Mouse (Mus musculus) hindbrain, embryonic 13.5 days (tissue): ENCODE results near the gene Tbc1d16. TPM values are rescaled to one million over a fixed set of nuclear protein-coding genes. Genes with fewer than 3 reads are reported as not detected.

Experiments
- ATAC-seq: fragments of 200-750 bp; cut with Nextera tagmentation; 2 replicates; pipeline ENCODE4 v1.8.0; 2017; ENCODE audit warnings: moderate TSS enrichment; ENCODE audit not compliant: low FRiP score
- H3K27ac ChIP-seq: fragments of 300-500 bp; sonication (generic); 2 replicates; pipeline ENCODE4 v1.5.1; 2015; ENCODE audit warnings: inconsistent platforms, mild to moderate bottlenecking, moderate library complexity
- H3K27me3 ChIP-seq: fragments of 300-500 bp; sonication (generic); 2 replicates; pipeline ENCODE4 v1.6.1; 2015; ENCODE audit warnings: mild to moderate bottlenecking, inconsistent platforms
- H3K36me3 ChIP-seq: fragments of 300-500 bp; sonication (generic); 2 replicates; pipeline ENCODE4 v1.6.1; 2015; ENCODE audit warnings: mild to moderate bottlenecking, inconsistent platforms
- H3K4me1 ChIP-seq: fragments of 300-500 bp; sonication (generic); replicated peaks from 2 replicates; pipeline ENCODE4 v1.6.1; 2015; ENCODE audit warnings: inconsistent platforms
- H3K4me2 ChIP-seq: fragments of 300-500 bp; sonication (generic); 2 replicates; pipeline ENCODE4 v1.6.1; 2015; ENCODE audit warnings: inconsistent platforms, mild to moderate bottlenecking, moderate library complexity
- H3K4me3 ChIP-seq: fragments of 300-500 bp; sonication (generic); 2 replicates; pipeline ENCODE4 v1.5.1; 2015; ENCODE audit warnings: mild to moderate bottlenecking, inconsistent platforms
- H3K9ac ChIP-seq: fragments of 300-500 bp; sonication (generic); 2 replicates; pipeline ENCODE4 v1.6.1; 2015; ENCODE audit warnings: mild to moderate bottlenecking, inconsistent platforms
- H3K9me3 ChIP-seq: fragments of 300-500 bp; sonication (generic); 2 replicates; pipeline ENCODE4 v1.6.1; 2016; ENCODE audit warnings: inconsistent platforms
- WGBS: fragments of 180-500 bp; shearing (Covaris S2); methylation state at CpG from one replicate; pipeline ENCODE4 v1.1.7; 2015; 5-methylcytosine and 5-hydroxymethylcytosine counted together
- polyA plus RNA-seq: library from polyadenylated mRNA; unstranded; fragments of >200 nt; fragmentation: Nextera tagmentation; extraction: Ambion mirVana; gene quantifications from 2 replicates; pipeline ENCODE4 v1.2.1, GENCODE M21; 2015

Tbc1d16 gene
- polyA plus RNA-seq, 1 experiment from 2014 or later = 57.4 TPM

DNA sequence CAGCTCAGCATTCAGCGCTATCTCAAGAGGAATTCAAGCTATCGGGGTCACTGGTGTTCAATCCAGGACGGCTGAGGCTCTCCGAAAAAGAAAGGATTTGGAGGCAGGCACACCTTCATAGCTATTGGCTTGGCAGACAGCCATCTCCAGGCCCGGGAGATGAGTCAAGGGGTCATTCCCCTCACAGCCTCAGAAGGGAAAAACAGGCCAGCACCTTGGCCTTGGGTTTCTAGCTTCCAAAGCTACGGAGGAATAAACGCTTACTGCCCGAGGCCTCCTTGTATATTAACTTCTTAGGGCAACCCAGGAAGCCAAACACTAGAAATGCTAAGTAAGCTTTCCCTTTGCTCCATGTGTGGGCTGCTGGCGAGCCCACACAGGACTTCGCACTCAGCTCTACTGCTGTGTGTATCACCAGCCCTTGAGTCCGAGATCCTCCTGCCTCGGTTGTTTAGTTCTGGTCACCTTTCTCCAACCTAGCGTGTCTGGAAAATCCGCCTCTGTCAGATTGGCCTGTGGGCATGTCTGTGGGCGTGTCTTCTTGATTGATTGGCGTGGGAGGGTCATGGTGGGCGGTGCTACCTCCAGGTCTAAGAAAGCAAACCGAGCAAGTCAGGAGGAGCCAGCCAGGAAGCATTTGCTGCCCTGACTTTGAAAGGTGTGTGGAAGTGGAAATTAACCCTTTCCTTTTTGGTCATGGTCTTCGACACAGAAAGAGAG lies 15.0 kb downstream of the Tbc1d16 start:
- H3K9ac ChIP-seq = no peak overlapping the region
- 0 out of 2 replicates have a peak overlapping the region, but pooled peaks have one; percentile 40 for H3K27ac ChIP-seq
- H3K36me3 ChIP-seq = peaks cover 19% of the 10 kb centered on the region
- no peak overlapping the region for H3K4me3 ChIP-seq
- WGBS = 56% methylated on average over 19 of the region's 19 CpGs
- H3K9me3 ChIP-seq = no peaks in the 10 kb centered on the region
- H3K4me1 ChIP-seq = peaks cover 81% of the 10 kb centered on the region
- H3K4me2 ChIP-seq = no peak overlapping the region
- ATAC-seq = no peak
- H3K27me3 ChIP-seq = no peaks in the 10 kb centered on the region

DNA sequence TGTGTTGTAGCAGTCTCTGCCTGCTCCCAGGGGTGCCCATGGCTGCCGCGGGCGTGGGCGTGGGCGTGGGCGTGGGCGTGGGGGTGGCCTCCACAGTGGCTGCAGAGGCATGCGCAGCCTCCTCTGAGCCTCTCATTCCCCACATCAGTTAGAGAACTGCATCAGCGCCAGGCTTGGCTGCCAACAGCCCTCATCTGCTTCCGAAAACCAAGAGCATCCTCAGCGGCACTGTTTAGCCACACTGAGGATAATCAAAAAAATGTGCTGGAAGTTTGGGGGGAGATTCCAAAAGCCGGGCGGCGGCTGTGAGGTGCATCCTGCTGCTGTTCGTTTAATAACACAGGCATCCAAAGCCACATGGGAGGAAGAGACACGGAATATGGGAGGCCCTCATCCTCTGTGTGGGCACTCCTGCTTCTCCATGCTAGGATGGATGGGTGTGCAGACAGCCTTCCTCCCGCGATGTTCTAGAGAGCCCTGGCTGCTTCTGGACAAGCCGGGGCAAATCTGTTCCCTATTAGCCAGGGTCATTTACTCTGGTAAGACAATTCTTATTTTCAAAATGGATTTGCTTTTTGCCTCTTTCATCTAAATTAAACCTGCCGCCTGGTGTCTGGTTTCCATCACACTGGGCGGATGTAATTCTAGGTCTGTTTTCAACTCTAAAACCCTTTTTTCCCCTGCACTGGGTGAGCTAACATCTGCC lies 16.5 kb downstream of the Tbc1d16 start:
- H3K27ac ChIP-seq = no peak overlapping the region
- H3K9ac ChIP-seq = no peak overlapping the region
- no peak for ATAC-seq
- H3K4me2 ChIP-seq = no peak overlapping the region
- no peaks in the 10 kb centered on the region for H3K9me3 ChIP-seq
- 84% methylated on average over 21 of the region's 21 CpGs for WGBS
- no peaks in the 10 kb centered on the region for H3K27me3 ChIP-seq
- peaks cover 35% of the 10 kb centered on the region for H3K36me3 ChIP-seq
- peaks cover 75% of the 10 kb centered on the region for H3K4me1 ChIP-seq
- no peak overlapping the region for H3K4me3 ChIP-seq

DNA sequence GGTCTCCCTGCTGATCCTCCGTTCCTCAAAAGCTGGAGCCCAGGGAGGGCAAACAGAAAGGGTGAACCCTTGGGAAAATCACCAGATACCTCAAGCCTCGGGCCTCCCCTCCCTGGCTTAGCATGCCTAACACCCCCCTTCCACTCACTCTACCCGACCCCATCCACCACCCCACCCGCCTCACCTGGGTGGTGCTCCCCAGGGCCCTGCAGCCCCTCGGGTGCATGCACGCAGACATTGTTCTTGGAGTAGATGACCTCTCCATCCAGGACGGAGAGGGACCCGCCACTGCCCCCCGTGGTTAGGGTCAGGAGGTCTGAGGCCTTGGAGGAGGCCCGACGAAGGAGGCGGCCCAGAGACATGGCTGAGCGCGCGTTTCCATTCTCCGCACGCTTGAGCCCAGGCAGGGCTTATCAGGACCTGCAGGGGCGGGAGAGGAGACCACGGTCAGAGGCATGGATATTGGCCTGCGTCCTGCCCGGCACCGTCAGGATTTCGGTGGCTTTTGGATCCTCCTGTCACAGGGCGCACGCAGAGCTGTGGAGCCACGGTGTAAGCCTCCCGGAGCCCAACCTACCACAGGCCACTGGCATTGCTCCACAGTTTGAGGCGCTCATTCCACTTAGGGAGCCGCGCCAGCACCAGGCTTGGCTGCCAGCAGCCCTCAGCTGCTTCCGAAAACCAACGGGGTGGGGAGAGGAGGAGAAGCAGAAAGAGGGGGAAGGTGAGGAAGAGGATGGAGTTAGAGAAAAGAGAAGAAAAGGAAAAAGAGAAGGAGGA lies 17.8 kb downstream of the Tbc1d16 start:
- no peak for ATAC-seq
- WGBS = 63% methylated on average over 32 of the region's 32 CpGs
- H3K27ac ChIP-seq = peak overlapping the region; percentile 65; the same call in 1 of the 2 replicates
- peaks cover 41% of the 10 kb centered on the region for H3K36me3 ChIP-seq
- H3K4me3 ChIP-seq = no peak overlapping the region
- H3K9ac ChIP-seq = no peak overlapping the region
- no peak overlapping the region for H3K4me2 ChIP-seq
- peaks cover 63% of the 10 kb centered on the region for H3K4me1 ChIP-seq
- H3K9me3 ChIP-seq = no peaks in the 10 kb centered on the region
- H3K27me3 ChIP-seq = no peaks in the 10 kb centered on the region

DNA sequence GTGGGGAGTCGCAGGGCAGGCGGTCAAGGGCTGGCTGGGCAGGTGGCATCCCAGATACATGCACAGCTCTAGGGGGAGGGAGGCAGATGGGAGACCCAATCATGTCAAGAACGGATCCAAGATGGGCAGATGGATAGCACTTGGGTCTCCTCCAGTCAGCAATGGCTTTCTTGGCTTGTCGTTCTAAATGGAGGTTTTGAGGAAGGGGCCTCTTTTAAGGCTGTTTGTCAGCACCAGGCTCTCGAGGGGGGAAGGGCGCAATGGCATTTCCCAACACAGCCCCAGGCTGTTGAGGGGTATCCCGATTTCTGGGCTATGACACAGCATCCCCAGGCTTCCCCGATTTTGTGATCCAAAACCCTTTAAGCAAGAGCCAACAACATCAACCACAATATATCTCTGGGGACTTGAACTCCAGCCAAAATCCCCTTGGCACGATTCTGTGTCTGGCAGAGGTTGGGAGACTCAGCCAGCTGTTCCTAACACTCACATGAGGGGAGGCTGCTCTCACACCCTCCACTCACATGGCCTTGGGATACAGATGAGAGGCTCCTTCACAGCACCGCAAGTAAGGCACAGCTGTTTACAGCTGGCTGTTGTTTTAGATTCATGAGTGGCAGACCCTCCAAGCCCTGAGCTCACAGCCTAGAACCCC lies 18.8 kb downstream of the Tbc1d16 start:
- no peaks in the 10 kb centered on the region for H3K27me3 ChIP-seq
- 73% methylated on average over 10 of the region's 10 CpGs for WGBS
- H3K4me3 ChIP-seq = no peak overlapping the region
- no peak overlapping the region for H3K9ac ChIP-seq
- ATAC-seq = no peak
- H3K9me3 ChIP-seq = no peaks in the 10 kb centered on the region
- H3K4me2 ChIP-seq = no peak overlapping the region
- H3K36me3 ChIP-seq = peaks cover 47% of the 10 kb centered on the region
- peak overlapping the region; percentile 65 for H3K27ac ChIP-seq
- peaks cover 53% of the 10 kb centered on the region for H3K4me1 ChIP-seq

DNA sequence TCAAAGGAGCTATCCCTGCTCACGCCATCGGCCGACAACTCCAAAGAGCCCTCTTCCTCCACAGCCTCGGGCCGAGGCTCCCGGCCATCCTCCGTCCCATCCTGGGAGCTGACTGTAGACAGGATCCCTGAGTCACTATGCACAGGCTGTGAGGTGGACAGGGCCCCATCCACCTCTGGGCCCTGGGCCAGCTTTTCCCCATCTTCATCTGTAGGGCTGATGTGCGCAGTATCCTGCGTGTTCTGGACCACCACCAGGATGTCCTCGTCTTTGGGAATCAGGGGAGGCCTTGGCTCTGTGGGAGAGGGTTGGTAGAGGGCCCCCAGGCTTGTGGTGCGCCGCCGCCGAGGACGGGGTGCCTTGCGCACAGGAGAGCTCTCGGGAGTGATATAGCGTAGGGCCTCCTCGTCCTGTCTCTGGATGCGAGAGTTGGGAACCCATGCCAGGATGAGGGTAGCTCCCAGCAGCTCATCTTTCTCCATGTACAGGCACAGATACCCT lies 19.4 kb downstream of the Tbc1d16 start:
- 95% methylated on average over 20 of the region's 20 CpGs for WGBS
- Histone ChIP-seq H3K36me3 (peaks cover 50% of the 10 kb centered on the region), H3K27me3 (no peaks in the 10 kb centered on the region), H3K9ac (no peak overlapping the region), H3K4me3 (no peak overlapping the region), H3K9me3 (no peaks in the 10 kb centered on the region), H3K27ac (peak overlapping the region; percentile 65), H3K4me2 (no peak overlapping the region), H3K4me1 (peaks cover 47% of the 10 kb centered on the region)
- ATAC-seq = no peak

DNA sequence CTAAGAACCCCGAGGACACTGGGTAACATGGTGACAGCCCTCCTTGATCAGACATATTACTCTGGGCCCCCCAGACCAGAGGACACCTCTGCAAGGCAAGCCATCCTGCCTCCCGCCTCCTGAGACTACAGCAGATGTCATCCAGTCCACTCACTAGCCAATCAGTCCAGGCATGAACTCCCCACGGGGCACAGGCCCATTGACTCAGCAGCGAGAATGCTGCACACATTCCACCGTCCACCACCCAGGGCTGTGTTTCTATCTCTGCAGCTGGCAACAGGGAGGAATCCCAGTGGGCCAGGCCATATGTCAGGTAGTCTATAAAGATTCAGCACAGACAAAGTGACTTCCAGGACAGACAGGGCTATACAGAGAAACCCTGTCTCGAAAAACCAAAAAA lies 20.3 kb downstream of the Tbc1d16 start:
- 56% methylated on average over 6 of the region's 6 CpGs for WGBS
- no peak for ATAC-seq
- Histone ChIP-seq H3K9me3 (no peaks in the 10 kb centered on the region), H3K36me3 (peaks cover 52% of the 10 kb centered on the region), H3K27ac (peak overlapping the region; percentile 55), H3K4me1 (peaks cover 37% of the 10 kb centered on the region), H3K4me3 (no peak overlapping the region), H3K4me2 (no peak overlapping the region), H3K27me3 (no peaks in the 10 kb centered on the region), H3K9ac (no peak overlapping the region)

DNA sequence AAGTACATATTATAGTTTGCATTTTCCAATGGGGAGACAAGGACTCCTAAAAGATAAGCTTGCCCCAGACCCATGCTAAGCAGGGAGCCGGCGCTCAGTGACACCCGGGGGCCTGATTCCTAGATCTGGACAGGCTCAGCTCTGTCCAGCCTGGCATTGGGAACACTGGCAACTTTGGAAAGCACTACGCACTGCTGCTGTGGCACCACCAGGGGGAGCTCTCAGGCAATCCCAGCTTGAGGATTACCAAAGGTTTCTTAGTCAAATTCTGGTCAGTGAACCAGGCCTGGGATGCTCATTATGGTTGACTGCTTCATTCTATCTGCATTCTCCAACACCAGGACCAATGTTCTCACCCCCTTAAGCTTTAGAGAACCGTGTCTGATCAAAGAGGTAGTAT lies 21.7 kb downstream of the Tbc1d16 start:
- 31% methylated on average over 5 of the region's 5 CpGs for WGBS
- no peak for ATAC-seq
- no peak overlapping the region for H3K4me2 ChIP-seq

DNA sequence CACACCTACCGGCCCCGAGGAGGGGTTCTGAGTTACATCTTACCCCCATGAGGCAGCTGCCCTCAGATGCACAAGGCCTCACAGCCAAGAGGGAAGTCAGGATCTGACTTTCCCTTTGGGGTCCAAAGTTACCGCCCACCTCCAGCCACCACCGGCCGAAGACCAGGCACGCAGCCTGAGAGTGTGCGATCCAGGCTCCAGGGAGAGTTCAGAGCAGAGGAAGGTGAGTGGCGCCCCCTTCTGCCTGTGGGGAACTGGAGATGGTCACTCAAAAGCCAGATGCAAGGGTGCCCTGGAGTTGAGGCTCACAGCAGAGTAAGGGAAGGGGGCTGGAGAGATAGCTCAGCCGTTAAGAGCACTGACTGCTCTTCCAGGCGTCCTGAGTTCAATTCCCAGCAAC lies 22.6 kb downstream of the Tbc1d16 start:
- WGBS = 86% methylated on average over 10 of the region's 10 CpGs
- no peaks in the 10 kb centered on the region for H3K27me3 ChIP-seq
- no peak for ATAC-seq
- no peak overlapping the region for H3K27ac ChIP-seq
- no peaks in the 10 kb centered on the region for H3K9me3 ChIP-seq
- H3K4me3 ChIP-seq = no peak overlapping the region
- peaks cover 56% of the 10 kb centered on the region for H3K36me3 ChIP-seq
- H3K4me2 ChIP-seq = no peak overlapping the region
- H3K4me1 ChIP-seq = peaks cover 35% of the 10 kb centered on the region
- H3K9ac ChIP-seq = no peak overlapping the region

More for the DNA sequence above, 21.7 kb downstream of the Tbc1d16 start:
- Histone ChIP-seq H3K36me3 (peaks cover 55% of the 10 kb centered on the region), H3K4me1 (peaks cover 39% of the 10 kb centered on the region), H3K9ac (no peak overlapping the region), H3K4me3 (no peak overlapping the region), H3K9me3 (no peaks in the 10 kb centered on the region), H3K27me3 (no peaks in the 10 kb centered on the region), H3K27ac (no peak overlapping the region)

DNA sequence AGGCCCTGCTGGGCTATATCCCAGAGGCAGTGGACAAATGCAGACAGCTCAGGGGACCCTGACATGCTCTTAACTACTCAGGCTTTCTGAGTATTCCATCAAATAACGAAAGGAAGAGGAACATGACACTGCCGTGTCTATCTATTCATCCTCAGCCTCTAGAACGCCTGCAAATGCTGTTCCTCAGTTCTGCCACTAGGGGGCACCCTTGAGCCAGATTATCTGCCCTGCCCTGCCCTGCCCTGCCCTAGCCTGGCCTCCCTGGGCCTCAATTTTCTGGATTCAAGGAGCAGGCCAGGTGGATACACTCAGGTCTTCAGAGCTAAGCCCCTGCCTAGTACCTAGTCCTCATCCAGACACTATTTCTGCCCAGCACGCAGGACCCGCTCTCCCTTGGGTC lies 24.9 kb downstream of the Tbc1d16 start:
- 43% methylated on average over 5 of the region's 5 CpGs for whole genome bisulfite sequencing
- no peak for ATAC-seq
- Histone ChIP-seq H3K4me2 (no peak overlapping the region), H3K27me3 (no peaks in the 10 kb centered on the region), H3K36me3 (peaks cover 52% of the 10 kb centered on the region), H3K9me3 (no peaks in the 10 kb centered on the region), H3K4me3 (no peak overlapping the region), H3K9ac (no peak overlapping the region), H3K4me1 (peaks cover 20% of the 10 kb centered on the region), H3K27ac (no peak overlapping the region)

DNA sequence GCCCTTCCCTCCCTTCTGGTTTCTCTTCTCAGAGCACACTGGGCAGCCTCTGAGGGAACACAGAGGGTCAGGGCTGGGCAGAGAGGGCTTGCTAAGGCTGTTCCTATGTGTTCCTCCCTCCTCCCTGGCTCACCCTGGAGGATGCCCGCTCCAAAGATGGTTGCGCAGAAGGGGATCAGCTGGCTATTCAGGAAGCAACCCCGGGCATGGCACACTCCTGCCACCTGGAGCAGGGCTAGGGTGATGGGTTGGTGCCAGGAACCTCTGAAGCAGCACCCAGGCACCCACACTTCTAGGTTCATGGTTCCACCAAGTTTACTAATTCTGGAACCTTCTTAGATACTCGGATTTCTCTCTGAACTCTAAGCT lies 29.1 kb downstream of the Tbc1d16 start:
- Histone ChIP-seq H3K36me3 (peaks cover 29% of the 10 kb centered on the region; the same call in 1 of the 2 replicates), H3K4me3 (no peak overlapping the region), H3K4me1 (peaks cover 25% of the 10 kb centered on the region), H3K9ac (no peak overlapping the region), H3K4me2 (no peak overlapping the region), H3K27me3 (no peaks in the 10 kb centered on the region), H3K9me3 (no peaks in the 10 kb centered on the region), H3K27ac (no peak overlapping the region)
- 85% methylated on average over 4 of the region's 4 CpGs for WGBS
- ATAC-seq = no peak

DNA sequence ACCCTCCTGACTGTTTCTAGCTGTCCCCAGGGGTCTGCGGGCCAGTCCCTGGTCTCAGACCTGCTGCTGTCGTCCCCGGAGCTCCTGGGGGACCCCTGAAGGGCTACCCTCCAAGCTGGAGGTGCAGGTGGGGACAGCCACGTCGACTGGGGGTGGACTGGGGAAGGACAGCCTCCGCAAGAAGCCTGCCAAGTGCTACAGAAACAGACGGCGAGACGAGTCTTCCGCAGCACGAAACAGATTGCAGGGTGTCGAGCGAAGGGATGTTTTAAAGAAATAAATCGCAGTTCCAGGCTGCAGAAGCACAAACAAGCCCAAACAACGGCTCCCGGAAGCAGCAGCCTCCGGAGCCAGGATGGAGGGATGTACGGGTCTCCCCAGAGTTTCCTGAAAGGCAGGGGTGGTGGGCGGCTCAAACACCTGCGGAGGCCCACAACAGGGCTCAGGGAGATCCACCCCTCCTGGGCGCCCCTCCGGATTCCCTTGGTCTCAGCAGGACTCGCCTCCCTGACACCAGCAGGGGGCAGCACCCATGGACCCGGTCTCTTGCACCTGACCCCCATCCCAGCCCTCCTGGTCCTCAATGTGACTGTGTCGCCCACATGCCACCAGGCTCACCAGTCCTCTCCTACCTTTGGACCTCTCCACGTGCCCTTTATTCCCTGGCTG lies 29.6 kb downstream of the Tbc1d16 start:
- Histone ChIP-seq H3K9me3 (no peaks in the 10 kb centered on the region), H3K4me3 (no peak overlapping the region), H3K27me3 (no peaks in the 10 kb centered on the region), H3K4me2 (no peak overlapping the region), H3K27ac (peak overlapping the region; percentile 48; the same call in 1 of the 2 replicates), H3K9ac (no peak overlapping the region; the same call in 1 of the 2 replicates), H3K36me3 (peaks cover 25% of the 10 kb centered on the region; the same call in 1 of the 2 replicates), H3K4me1 (peaks cover 25% of the 10 kb centered on the region)
- no peak for ATAC-seq
- 63% methylated on average over 26 of the region's 26 CpGs for WGBS
